Mouse (Mus musculus): Measurements from ENCODE around the gene Scn8a. TPM values are rescaled to one million over a fixed set of nuclear protein-coding genes. Genes with fewer than 3 reads are reported as not detected.

The Scn8a gene
- total RNA-seq, 2 experiments from 2014 or later: 197 to 226 TPM

GRCm38 (mm10) chr15:101066364-101066847, 196.7 kb downstream of the Scn8a start:
- no peak for DNase-seq (ENCODE audit: low spot score in 2 of 2)

- no peak for DNase-seq (ENCODE audit: low spot score in 2 of 2)
These were observed 197.4 kb downstream of the Scn8a start for GRCm38 (mm10) chr15:101066920-101067696.

- DNase-seq (ENCODE audit: low spot score in 2 of 2): no peak
These were observed 198.4 kb downstream of the Scn8a start for GRCm38 (mm10) chr15:101068029-101068428.

GRCm38 (mm10) chr15:101068671-101069070, 199.0 kb downstream of the Scn8a start:
- DNase-seq (ENCODE audit: low spot score in 2 of 2): no peak

- no peak for DNase-seq (ENCODE audit: low spot score in 2 of 2)
These were observed 200.1 kb downstream of the Scn8a start for GRCm38 (mm10) chr15:101069641-101070190.

GRCm38 (mm10) chr15:101070762-101071161, 201.1 kb downstream of the Scn8a start:
- DNase-seq (ENCODE audit: low spot score in 2 of 2): no peak

GRCm38 (mm10) chr15:101072736-101073135, 203.1 kb downstream of the Scn8a start:
- no peak for DNase-seq (ENCODE audit: low spot score in 2 of 2)

- DNase-seq (ENCODE audit: low spot score in 2 of 2): no peak
These were observed 204.4 kb downstream of the Scn8a start for GRCm38 (mm10) chr15:101074067-101074466.

GRCm38 (mm10) chr15:101075150-101075549, 205.5 kb downstream of the Scn8a start:
- no peak for DNase-seq (ENCODE audit: low spot score in 2 of 2)

GRCm38 (mm10) chr15:101075656-101076055, 206.0 kb downstream of the Scn8a start:
- DNase-seq (ENCODE audit: low spot score in 2 of 2): no peak

- DNase-seq (ENCODE audit: low spot score in 2 of 2): no peak
These were observed 206.7 kb downstream of the Scn8a start for GRCm38 (mm10) chr15:101076071-101077000.

GRCm38 (mm10) chr15:101077001-101077812, 207.5 kb downstream of the Scn8a start:
- no peak for DNase-seq (ENCODE audit: low spot score in 2 of 2)

- no peak for DNase-seq (ENCODE audit: low spot score in 2 of 2)
These were observed 208.4 kb downstream of the Scn8a start, which contains the start of gene Fignl2 for GRCm38 (mm10) chr15:101077813-101078730. TSS of gene Fignl2 (minus strand) at chr15:101078567.

GRCm38 (mm10) chr15:101078731-101079156, 209.1 kb downstream of the Scn8a start:
- peak; percentile 43 to 58 for DNase-seq (ENCODE audit: low spot score in 2 of 2)

- DNase-seq (ENCODE audit: low spot score in 2 of 2): no peak
These were observed 210.4 kb downstream of the Scn8a start for GRCm38 (mm10) chr15:101080031-101080520.

GRCm38 (mm10) chr15:101081035-101081548, 211.4 kb downstream of the Scn8a start:
- no peak for DNase-seq (ENCODE audit: low spot score in 2 of 2)

GRCm38 (mm10) chr15:101082236-101082635, 212.6 kb downstream of the Scn8a start:
- no peak for DNase-seq (ENCODE audit: low spot score in 2 of 2)

GRCm38 (mm10) chr15:101084499-101084898, 214.8 kb downstream of the Scn8a start:
- no peak for DNase-seq (ENCODE audit: low spot score in 2 of 2)

GRCm38 (mm10) chr15:101086451-101086850, 216.8 kb downstream of the Scn8a start:
- no peak for DNase-seq (ENCODE audit: low spot score in 2 of 2)
